ENCODE assay signal across 49 mouse cellular contexts in the genomic region with DNA sequence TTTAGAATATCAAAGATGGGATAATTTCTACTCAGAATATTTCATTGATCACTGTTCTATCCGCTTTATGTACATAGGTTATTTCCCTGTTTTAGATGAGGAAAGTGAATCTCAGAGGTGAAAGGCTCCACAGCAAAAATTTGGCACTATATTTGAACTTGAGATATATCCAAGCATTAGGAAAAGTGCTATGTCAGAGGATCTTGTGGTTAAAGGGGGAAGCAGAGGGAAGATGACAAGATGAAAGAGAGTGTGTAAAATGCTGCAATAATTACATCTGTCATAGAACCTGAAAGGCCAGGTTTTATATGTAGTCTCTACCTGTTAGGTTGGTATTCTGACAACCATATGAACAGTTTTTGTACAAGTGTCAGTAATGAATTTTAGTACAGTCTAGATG. TPM values are rescaled to one million over a fixed set of nuclear protein-coding genes. Genes with fewer than 3 reads are reported as not detected.
"Had no signal": no experiment of that assay in that cellular context is flagged by ENCODE, and none has a peak within 500 bp of the region (broad histone marks: within the 10 kb centered on the region; RNA-seq: fewer than 3 reads in every experiment).

No protein-coding gene starts in this region.

- H3K9me3 ChIP-seq: heart, embryonic 13.5 days; heart, embryonic 15.5 days; hindbrain, embryonic 10.5 days; hindbrain, embryonic 12.5 days; hindbrain, embryonic 13.5 days; hindbrain, embryonic 15.5 days; intestine, embryonic 15.5 days; kidney, embryonic 15.5 days had no signal

- ATAC-seq: hindbrain, embryonic 16.5 days; hindbrain, postnatal 0 days; inflammation-experienced regulatory T-cells, adult 6 months; intestine, embryonic 15.5 days; intestine, embryonic 16.5 days; intestine, postnatal 0 days had no signal

- DNase-seq: heart, postnatal 10 days; heart, postnatal 14 days; heart, postnatal 36 days; heart, postnatal 4 days; kidney, adult 11 months; kidney, adult 18-20 months; kidney, adult 2 months; kidney, adult 8-10 months; kidney, adult 9 months; kidney, postnatal 10 days; kidney, postnatal 14 days; kidney, postnatal 25 days; kidney, postnatal 36 days; kidney, postnatal 4 days; layer of hippocampus, adult 9-11 months; layer of hippocampus, postnatal 36 days had no signal

- H3K9ac ChIP-seq: heart, embryonic 13.5 days; heart, embryonic 15.5 days; hindbrain, embryonic 12.5 days; hindbrain, embryonic 13.5 days; hindbrain, embryonic 14.5 days; hindbrain, embryonic 15.5 days; intestine, embryonic 15.5 days; kidney, embryonic 15.5 days had no signal

- H3K27me3 ChIP-seq: heart, embryonic 13.5 days; heart, embryonic 15.5 days; hindbrain, embryonic 12.5 days; hindbrain, embryonic 13.5 days; hindbrain, embryonic 15.5 days; intestine, embryonic 15.5 days; kidney, embryonic 15.5 days had no signal

- H3K4me1 ChIP-seq: heart, embryonic 13.5 days; heart, embryonic 15.5 days; hindbrain, embryonic 10.5 days; hindbrain, embryonic 12.5 days; hindbrain, embryonic 13.5 days; hindbrain, embryonic 15.5 days; intestine, embryonic 15.5 days; kidney, embryonic 15.5 days had no signal

- H3K27ac ChIP-seq: heart, embryonic 13.5 days; heart, embryonic 15.5 days; hindbrain, embryonic 10.5 days; hindbrain, embryonic 12.5 days; hindbrain, embryonic 13.5 days; hindbrain, embryonic 14.5 days; hindbrain, embryonic 15.5 days; hindbrain, postnatal 0 days; intestine, embryonic 15.5 days; kidney, embryonic 15.5 days; kidney, postnatal 0 days; layer of hippocampus, adult 2 months; left cerebral cortex, adult 2 months had no signal

- H3K4me2 ChIP-seq: heart, embryonic 13.5 days; heart, embryonic 15.5 days; hindbrain, embryonic 12.5 days; hindbrain, embryonic 13.5 days; hindbrain, embryonic 14.5 days; hindbrain, embryonic 15.5 days; intestine, embryonic 15.5 days; kidney, embryonic 15.5 days had no signal

- H3K4me3 ChIP-seq: heart, embryonic 13.5 days; heart, embryonic 15.5 days; hindbrain, embryonic 10.5 days; hindbrain, embryonic 12.5 days; hindbrain, embryonic 13.5 days; hindbrain, embryonic 15.5 days; intestine, embryonic 15.5 days; kidney, embryonic 15.5 days; layer of hippocampus, adult 2 months; left cerebral cortex, adult 2 months had no signal

- H3K36me3 ChIP-seq: heart, embryonic 13.5 days; heart, embryonic 15.5 days; hindbrain, embryonic 10.5 days; hindbrain, embryonic 12.5 days; hindbrain, embryonic 13.5 days; hindbrain, embryonic 15.5 days; intestine, embryonic 15.5 days; kidney, embryonic 15.5 days had no signal

RNA-seq across cellular contexts. Expression of gene Rgs21, which starts 35.7 kb away (rescaled TPM):
- total RNA-seq: heart, postnatal 10 days; heart, postnatal 14 days; heart, postnatal 25 days; heart, postnatal 36 days; heart, postnatal 4 days; hematopoietic stem cell, adult 5-6 weeks; hindbrain, postnatal 0 days; layer of hippocampus, adult 18-20 months; layer of hippocampus, adult 2 months; layer of hippocampus, adult 8-10 months; layer of hippocampus, postnatal 10 days; layer of hippocampus, postnatal 14 days; layer of hippocampus, postnatal 25 days; layer of hippocampus, postnatal 36 days; left cerebral cortex, adult 18-20 months; left cerebral cortex, adult 2 months; left cerebral cortex, adult 8-10 months had no signal
- polyA plus RNA-seq: heart, embryonic 13.5 days; heart, embryonic 14.5 days; heart, embryonic 15.5 days; heart, postnatal 0 days; hindbrain, embryonic 10.5 days; hindbrain, embryonic 11.5 days; hindbrain, embryonic 12.5 days; hindbrain, embryonic 13.5 days; hindbrain, embryonic 14.5 days; hindbrain, embryonic 15.5 days; hindbrain, embryonic 16.5 days; hindbrain, postnatal 0 days; inflammation-experienced regulatory T-cells, adult 6 months; intestine, embryonic 14.5 days; intestine, embryonic 15.5 days; intestine, embryonic 16.5 days; intestine, postnatal 0 days; kidney, adult 2 months; kidney, embryonic 14.5 days; kidney, embryonic 15.5 days; kidney, embryonic 16.5 days; kidney, postnatal 0 days; large intestine, adult 2 months had no signal
